Mouse (Mus musculus): ENCODE results near the gene Cspg5.

The Cspg5 gene

DNA sequence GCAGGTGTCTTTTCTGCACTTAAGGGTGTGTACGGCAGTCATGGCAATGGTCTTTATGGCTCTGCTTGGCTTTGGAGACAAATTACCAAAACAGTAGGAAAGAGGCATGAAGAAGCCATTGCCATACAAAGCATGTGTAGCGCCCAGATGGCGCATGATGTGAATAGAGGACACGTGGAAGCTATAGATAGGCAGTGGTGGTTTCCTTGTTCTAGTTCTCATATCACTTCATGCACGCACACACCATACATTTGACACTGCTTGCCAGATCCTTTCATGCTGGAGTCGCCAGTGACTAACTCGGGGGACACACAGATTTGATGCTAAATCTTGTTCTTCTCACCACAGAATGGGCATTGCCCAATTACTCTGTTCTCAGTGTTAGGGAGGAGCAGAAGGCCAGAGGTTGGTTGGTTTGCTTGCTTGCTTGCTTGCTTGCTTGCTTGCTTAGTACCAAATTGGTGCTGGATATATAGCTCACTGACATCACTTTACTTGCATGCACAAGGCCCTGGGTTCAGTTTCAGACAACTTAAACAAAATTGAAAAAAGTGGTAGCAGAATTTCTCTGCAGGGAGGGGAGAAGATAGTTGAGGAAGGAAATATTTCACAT is at the start of gene Cspg5:
Gene Cspg5 (plus strand): TSS at position 563 of the 613 bp plus-strand sequence.
- no peak for DNase-seq

- DNase-seq: no peak
Observed at GRCm38 (mm10) chr9:110199870-110200269, 43.7 kb upstream of the Cspg5 start.

DNA sequence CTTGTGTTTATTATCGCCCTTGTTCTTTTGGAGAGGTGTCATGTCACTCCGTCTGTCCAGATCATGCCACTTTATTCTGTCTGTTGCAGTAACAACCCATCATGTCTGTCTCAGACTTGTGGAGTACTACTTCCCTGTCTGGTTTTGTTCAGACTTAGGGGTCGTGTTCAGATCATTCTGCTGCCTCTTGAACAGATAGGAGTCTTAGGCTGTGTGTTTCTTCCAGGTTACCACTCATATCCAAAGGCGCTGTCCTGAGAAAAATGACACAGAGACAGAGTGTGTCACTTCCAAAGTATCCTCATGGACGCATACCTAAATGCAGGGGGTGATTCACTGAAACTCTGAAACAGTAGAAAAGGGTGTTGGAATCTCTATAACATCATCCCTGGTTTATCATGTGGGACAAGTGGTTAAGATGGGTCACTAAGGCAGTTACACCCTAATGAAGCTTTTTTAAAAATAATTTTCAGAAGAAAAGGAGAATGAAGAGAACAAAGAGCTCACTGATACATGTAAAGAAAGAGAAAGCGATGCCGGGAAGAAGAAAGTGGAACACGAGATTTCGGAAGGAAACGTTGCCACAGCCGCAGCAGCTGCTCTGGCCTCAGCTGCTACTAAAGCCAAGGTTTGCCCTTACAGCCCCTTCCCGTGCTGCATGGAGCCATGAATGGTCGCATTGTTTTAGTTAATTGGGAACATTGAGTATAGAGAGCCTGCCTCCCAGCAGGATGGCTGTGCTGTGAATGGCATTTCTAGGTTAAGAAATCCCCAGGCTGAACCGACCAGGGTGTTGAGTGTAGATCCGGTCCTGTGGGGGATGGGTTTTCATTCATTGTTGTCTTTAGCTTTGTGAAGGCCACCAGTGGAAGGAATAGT is 37.8 kb upstream of the Cspg5 start:
- DNase-seq: no peak

DNA sequence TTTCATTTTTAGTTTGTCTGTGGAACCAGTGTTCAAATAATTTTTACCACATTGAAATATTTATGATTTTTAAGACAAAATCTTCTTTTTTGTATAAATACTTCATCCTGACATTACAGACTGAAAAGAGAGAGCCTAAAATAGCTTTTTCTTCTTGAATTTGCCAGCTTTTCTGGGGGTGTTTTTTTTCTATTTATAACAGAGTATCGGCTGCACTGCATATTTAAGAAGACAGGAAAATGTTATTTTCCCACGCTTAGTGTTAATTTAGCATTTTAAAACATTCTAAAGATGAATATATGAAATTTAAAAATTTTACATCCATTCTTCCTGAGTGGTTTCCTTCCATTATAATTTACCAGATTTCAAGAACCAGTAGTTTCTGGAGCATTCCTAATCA is 37.1 kb upstream of the Cspg5 start:
- no peak for DNase-seq

GRCm38 (mm10) chr9:110208265-110208664 is 35.3 kb upstream of the Cspg5 start:
- DNase-seq: no peak

DNA sequence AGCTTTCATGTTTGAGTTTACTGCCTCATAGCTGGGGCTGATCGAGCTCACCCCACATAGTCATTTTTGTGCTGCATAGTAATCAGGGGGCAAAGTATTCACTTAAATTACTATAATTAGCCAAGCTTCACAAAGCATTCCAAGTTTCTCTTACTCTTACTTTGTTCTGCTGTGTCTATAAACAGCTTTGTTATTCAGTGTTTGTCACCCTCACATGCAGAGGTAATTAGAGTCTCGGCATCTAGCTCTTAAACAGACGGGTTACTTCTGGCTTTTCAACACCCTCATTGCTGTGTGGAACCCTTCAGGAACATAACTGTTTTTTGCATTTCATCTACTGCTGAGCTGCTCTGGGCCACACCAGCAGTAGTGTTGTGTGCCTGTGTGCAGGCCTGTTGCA is 34.6 kb upstream of the Cspg5 start:
- DNase-seq: no peak

GRCm38 (mm10) chr9:110224273-110224672 is 19.3 kb upstream of the Cspg5 start:
- no peak for DNase-seq

GRCm38 (mm10) chr9:110226191-110226590 is 17.4 kb upstream of the Cspg5 start:
- DNase-seq: no peak

DNA sequence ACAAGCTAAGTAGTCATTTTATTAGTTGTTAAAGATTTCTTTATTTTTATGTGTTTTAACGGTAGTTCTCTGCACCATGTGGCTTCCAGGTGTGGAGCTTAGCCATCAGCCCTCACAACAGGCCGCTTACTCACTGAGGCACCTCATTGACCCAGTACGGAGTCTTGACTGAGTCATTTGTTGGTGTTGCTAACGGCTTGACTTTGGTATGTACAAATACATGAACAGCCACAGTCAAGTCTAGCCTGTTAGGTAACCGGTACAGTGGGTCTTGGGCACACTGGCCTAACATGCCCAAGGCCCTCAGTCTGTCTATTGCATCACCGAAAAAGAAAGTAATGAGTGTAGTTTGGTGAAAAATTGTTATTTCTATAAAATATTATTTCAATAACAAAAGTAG is 14.9 kb upstream of the Cspg5 start:
- no peak for DNase-seq

DNA sequence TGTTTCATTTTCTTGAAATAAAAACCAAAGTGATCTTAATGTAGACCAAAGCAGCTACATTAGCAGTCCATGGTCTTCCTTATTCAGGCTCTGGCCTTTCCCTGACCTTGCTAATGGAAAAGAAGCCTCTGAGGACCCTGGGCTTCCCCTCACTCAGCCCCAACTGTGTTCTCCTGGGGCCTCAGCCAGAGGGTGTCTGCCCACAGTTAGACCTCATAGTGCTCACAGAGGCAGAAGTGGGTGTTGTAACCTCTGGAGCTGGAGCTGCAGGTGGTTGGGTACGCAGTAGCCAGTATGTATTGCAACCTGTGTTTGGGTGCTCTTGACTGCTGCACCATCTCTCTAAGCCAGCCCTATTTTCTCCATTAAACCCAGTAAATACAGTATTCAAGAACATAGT is 14.5 kb upstream of the Cspg5 start:
- no peak for DNase-seq

GRCm38 (mm10) chr9:110229566-110230248 is 13.9 kb upstream of the Cspg5 start:
- no peak for DNase-seq

DNA sequence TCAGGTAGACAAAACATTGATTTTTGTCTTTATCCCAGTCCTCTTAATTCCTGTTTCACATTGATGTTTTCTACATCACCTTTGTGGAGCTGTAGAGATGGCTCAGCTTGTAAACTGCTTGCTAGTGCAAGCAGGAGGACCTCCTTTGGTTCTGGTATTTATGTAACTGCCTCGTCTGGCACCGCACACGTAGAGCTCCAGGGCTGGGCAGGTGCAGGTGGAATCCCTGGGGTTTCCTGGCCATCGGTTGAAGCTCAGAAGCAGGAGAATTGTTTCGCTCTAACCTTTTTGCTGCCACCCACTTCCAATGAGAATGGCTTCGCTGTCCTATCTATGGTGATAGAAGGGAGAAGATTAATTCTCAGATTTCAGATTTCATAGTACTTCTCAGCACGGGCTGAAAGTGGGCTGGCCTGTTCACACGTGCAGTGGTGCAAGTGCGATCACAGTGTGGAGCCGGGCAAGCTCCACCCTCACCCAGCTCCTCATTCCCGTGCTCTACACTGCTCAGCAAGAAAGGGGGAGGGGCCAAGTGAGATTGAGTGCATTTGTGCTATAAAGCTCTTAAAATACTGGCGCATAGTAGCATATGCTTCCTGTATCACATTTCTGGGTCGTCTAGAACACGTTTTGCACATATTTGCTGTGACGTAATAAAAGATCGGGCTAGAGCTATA is 13.1 kb upstream of the Cspg5 start:
- no peak for DNase-seq

- no peak for DNase-seq
Observed at GRCm38 (mm10) chr9:110234962-110235361, 8.6 kb upstream of the Cspg5 start.

DNA sequence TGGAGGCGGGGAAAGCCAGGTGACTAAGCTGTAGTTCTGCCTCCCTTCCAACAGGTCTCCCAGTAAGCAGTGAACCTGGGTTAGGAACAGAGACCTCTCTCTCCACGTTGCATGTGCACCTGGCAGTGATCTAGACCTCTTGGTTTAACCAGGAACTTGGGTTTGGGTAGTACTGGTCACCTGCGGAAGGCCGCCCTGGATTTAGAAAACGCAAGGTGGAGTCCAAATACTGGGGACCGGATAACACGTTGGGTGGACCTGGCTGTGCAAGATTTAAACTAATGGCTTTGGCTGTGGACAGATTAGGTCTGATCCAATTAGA is 945 bp downstream of the Cspg5 start:
- no peak for DNase-seq

DNA sequence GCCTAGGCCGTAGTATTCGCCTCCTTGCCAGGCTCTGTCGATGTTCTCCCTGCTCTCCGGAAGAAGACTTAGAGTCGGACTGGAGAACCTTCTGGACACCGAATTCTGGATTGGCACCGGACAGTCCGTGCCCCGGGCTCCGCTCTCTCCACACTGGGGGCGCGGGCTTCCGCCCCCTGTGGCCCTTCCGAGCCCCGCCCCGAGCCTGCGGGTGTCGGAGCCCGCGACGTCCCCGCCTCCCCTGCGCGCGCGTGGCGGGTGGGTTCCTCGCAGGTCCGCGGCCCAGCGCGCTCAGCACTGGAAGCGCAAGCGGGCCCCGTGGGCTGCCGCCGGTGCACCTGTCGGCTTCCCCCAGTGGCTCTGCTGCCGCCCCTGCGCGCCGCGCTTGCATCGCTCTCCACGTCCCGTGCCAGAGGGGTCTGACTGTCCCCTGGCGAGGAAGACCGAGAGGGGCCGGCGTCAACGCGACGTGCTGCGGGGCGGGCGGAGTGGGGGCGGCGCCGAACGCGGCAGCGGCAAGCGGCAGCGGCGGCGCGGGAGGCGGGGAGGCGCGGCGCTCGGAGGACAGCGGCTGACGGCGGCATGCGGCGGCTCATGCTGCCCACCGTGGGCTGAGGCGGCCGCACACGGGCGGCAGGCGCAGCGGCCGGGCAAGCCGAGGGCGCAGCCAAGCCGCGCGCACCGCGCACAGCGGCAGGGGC is 1.5 kb downstream of the Cspg5 start:
- DNase-seq: no peak

- DNase-seq: peak; percentile 35
Observed at GRCm38 (mm10) chr9:110245590-110246320, 2.2 kb downstream of the Cspg5 start.

GRCm38 (mm10) chr9:110246321-110246640 is 2.7 kb downstream of the Cspg5 start:
- DNase-seq: no peak

DNA sequence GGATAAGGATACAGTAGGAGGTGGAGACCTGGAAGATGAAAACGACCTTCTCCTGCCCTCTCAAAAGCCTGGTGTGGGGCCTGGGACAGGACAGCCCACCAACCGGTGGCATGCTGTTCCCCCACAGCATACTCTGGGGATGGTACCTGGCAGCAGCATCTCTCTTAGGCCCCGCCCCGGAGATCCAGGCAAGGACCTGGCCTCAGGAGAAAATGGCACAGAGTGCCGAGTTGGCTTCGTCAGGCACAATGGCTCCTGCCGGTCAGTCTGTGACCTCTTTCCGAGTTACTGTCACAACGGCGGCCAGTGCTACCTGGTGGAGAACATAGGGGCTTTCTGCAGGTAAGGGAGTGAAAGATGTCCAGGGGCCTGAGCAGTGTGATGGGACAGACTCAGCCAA is 3.5 kb downstream of the Cspg5 start:
- no peak for DNase-seq

GRCm38 (mm10) chr9:110248861-110249260 is 5.3 kb downstream of the Cspg5 start:
- no peak for DNase-seq

DNA sequence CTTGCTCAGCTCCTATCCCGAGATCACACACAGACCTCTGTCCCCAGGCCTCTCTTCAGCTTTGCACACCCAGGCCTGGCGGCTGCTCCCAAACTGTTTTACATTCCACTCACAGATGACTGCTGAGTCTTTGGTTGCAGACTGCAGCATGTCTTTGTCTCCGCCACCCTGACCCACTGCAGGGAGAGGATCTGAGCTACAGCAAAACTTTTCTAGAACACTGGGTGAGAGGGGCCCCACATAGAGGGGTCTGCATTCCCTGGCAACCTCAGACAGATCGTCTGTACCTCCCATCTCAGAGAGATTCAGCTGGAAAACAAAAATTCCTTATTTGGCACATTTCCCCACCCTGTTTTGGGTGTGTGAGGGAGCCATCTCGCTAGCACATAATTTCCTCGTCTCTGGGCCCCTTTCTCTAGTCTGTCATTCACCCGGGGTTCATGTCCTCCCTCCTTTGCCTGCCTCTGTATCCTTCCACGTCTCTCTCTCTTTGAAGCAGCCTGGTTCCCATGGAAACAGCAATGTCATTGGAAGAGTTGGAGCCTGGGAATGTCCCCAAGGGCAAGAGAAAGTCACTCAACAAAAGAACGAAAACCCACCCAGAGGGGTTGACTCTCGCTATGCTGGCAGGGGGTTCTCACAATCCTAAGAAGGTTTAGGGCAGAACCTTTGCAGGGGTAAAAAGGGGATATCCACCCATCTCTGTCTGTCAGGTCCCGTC is 6.4 kb downstream of the Cspg5 start:
- no peak for DNase-seq

DNA sequence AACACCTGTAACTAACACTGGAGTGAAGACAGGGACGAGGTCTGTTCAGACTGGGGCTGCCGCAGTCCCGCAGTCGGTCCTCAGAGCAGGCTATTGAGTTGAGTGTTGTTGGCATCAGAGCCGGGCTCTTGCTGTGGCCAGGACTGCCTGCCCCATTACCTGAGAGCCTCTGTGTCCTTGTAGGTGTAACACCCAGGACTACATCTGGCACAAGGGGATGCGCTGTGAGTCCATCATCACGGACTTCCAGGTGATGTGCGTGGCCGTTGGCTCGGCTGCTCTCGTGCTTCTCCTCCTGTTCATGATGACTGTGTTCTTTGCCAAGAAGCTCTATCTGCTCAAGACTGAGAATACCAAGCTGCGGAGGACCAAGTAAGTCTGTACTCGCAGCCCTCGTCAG is 7.2 kb downstream of the Cspg5 start:
- no peak for DNase-seq

All from liver (tissue).